Mouse (Mus musculus): ENCODE measurements at regions not wholly inside any gene's neighbourhood (a gene's known extent, or its start where the extent isn't known, plus 50 kb on each side); places are given as distances from the start of the nearest gene placed in this dataset.
A peak's percentile ranks its signal among the peaks of the same experiment; 100 is the strongest.
"Not testable (repeated sequence)": the region's sequence is repeated elsewhere in the genome, so short reads cannot be mapped to it uniquely, and the experiment has no call there.

- no peak for DNase-seq (ENCODE audit: low spot score in 2 of 2)
Measured at GRCm38 (mm10) chr1:13042326-13042725, 1628.4 kb downstream of the A830018L16Rik start.

DNA sequence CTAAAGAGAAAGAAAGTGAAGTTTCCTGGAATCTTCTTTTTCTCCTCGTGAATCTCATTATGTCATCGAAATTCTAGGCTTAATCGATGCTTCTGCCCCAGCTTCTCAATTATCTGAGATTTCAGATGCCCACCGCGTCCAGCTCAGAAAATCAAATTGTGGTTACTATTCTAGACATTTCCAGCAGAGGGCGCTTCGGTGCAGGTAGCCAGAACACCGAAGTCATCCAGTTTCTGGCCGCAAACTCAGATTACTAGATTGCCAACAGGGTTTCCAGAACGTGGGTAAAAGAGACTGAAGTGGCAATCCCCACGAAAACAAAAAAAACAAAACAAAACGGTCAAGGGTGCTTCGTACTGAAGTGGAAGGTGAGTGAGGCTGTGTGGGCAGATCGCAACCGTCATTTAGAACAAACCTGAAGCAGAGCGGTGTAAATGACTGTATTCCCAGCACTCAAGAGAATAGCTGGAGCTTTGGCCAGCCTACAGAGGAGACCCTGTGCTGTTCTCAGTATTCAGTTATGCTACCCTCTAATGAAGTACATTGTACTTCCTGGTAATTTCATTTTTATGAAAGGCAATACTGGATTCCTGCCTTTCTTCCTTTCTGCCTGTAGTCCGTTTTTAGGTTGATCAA, 1636.4 kb downstream of the A830018L16Rik start:
- peak; percentile 48 to 64 for DNase-seq (ENCODE audit: low spot score in 2 of 2)

- DNase-seq (ENCODE audit: low spot score in 2 of 2): not testable (repeated sequence)
Measured at GRCm38 (mm10) chr1:13051433-13052066, 1637.6 kb downstream of the A830018L16Rik start.

- DNase-seq (ENCODE audit: low spot score in 2 of 2): peak; percentile 6 to 20
Measured at GRCm38 (mm10) chr1:13052067-13052460, 1638.2 kb downstream of the A830018L16Rik start.

- no peak for DNase-seq (ENCODE audit: low spot score in 2 of 2)
Measured at GRCm38 (mm10) chr1:13057741-13058140, 1643.8 kb downstream of the A830018L16Rik start.

GRCm38 (mm10) chr1:13059616-13060320, 1645.9 kb downstream of the A830018L16Rik start:
- no peak for DNase-seq (ENCODE audit: low spot score in 2 of 2)
